ENCODE assay signal across 15 mouse cellular contexts in genomic region chr15:78078776-78079628, GRCm38 (mm10). TPM values are rescaled to one million over a fixed set of nuclear protein-coding genes. Genes with fewer than 3 reads are reported as not detected.
DNase-seq lines count a peak whose midpoint lies in the region; ATAC-seq and TF ChIP-seq lines count a peak whose summit lies in the region.
"Had no signal": no experiment of that assay in that cellular context is flagged by ENCODE, and none has a peak within 500 bp of the region (broad histone marks: within the 10 kb centered on the region; RNA-seq: fewer than 3 reads in every experiment).

No protein-coding gene starts in this region.

- H3K36me3 ChIP-seq in midbrain, embryonic 12.5 days, result no peaks in the 10 kb centered on the region
- no peaks in the 10 kb centered on the region for H3K36me3 ChIP-seq in midbrain, embryonic 15.5 days (replicated peaks)
- no peaks in the 10 kb centered on the region for H3K36me3 ChIP-seq in heart, embryonic 11.5 days (ENCODE audit: control insufficient read depth, insufficient read depth, low read length)
- H3K36me3 ChIP-seq: heart, embryonic 10.5 days; neural tube, embryonic 13.5 days had no signal

- no peak for ATAC-seq in midbrain, embryonic 12.5 days (ENCODE audit: low FRiP score, low read depth)
- no peak; the same call in 1 of the 2 replicates for ATAC-seq in midbrain, embryonic 15.5 days (replicated peaks)
- ATAC-seq in heart, embryonic 11.5 days (replicated peaks; ENCODE audit: insufficient number of reproducible peaks, low FRiP score, low TSS enrichment), result no peak
- ATAC-seq: intestine, postnatal 0 days had no signal

- 76% methylated on average over 15 of the region's 15 CpGs for WGBS in midbrain, embryonic 12.5 days
- 70% methylated on average over 15 of the region's 15 CpGs for WGBS in midbrain, embryonic 15.5 days
- WGBS in heart, embryonic 11.5 days (ENCODE audit: insufficient replicate concordance), result 70% methylated on average over 15 of the region's 15 CpGs

- no peaks in the 10 kb centered on the region for H3K9me3 ChIP-seq in midbrain, embryonic 12.5 days
- H3K9me3 ChIP-seq in midbrain, embryonic 15.5 days, result no peaks in the 10 kb centered on the region
- no peaks in the 10 kb centered on the region for H3K9me3 ChIP-seq in heart, embryonic 11.5 days (replicated peaks; ENCODE audit: control insufficient read depth, low read length)
- H3K9me3 ChIP-seq: heart, embryonic 10.5 days; neural tube, embryonic 13.5 days had no signal

- TF ChIP-seq CTCF in left cerebral cortex, adult 2 months (IDR thresholded peaks at IDR 0.05), result no peak

- H3K4me3 ChIP-seq in midbrain, embryonic 12.5 days, result no peak overlapping the region
- no peak overlapping the region for H3K4me3 ChIP-seq in midbrain, embryonic 15.5 days
- H3K4me3 ChIP-seq in left cerebral cortex, adult 2 months, result no peak overlapping the region
- no peak overlapping the region for H3K4me3 ChIP-seq in heart, embryonic 11.5 days (ENCODE audit: low read depth, low read length)
- H3K4me3 ChIP-seq: heart, embryonic 10.5 days; neural tube, embryonic 13.5 days had no signal

- DNase-seq in adrenal gland, adult (ENCODE audit: inconsistent age in 2 of 2, low spot score in 1 of 2), result peak; percentile 29 to 77
- DNase-seq in cerebellum, adult 11 months, result peak; percentile 57
- DNase-seq in left cerebral cortex, adult 2 months (ENCODE audit: extremely low spot score in 1 of 2, low spot score in 2 of 2), result peak in 1 of 2 experiments; percentile 36
- no peak for DNase-seq in urinary bladder, postnatal 36 days (ENCODE audit: low spot score in 2 of 2)
- no peak for DNase-seq in layer of hippocampus, postnatal 36 days
- DNase-seq: liver; thymus, postnatal 25 days had no signal

- no peaks in the 10 kb centered on the region; the same call in 1 of the 2 replicates for H3K27me3 ChIP-seq in midbrain, embryonic 12.5 days
- no peaks in the 10 kb centered on the region for H3K27me3 ChIP-seq in midbrain, embryonic 15.5 days (replicated peaks)
- H3K27me3 ChIP-seq in heart, embryonic 11.5 days (ENCODE audit: control insufficient read depth, insufficient read depth, low read length), result no peaks in the 10 kb centered on the region; the same call in 1 of the 2 replicates
- H3K27me3 ChIP-seq: neural tube, embryonic 13.5 days had no signal

- intact Hi-C loops in left cerebral cortex, adult 2 months (cut with DNase I), result no loop called here

- 0 out of 2 replicates have a peak overlapping the region, but pooled peaks have one; percentile 21 for H3K9ac ChIP-seq in midbrain, embryonic 12.5 days (replicated peaks)
- no peak overlapping the region for H3K9ac ChIP-seq in midbrain, embryonic 15.5 days
- H3K9ac ChIP-seq in heart, embryonic 11.5 days (ENCODE audit: low read depth, low read length), result no peak overlapping the region
- H3K9ac ChIP-seq: neural tube, embryonic 13.5 days had no signal

- peaks cover 13% of the 10 kb centered on the region for H3K4me1 ChIP-seq in midbrain, embryonic 12.5 days
- peaks cover 30% of the 10 kb centered on the region for H3K4me1 ChIP-seq in midbrain, embryonic 15.5 days
- no peaks in the 10 kb centered on the region for H3K4me1 ChIP-seq in heart, embryonic 11.5 days (ENCODE audit: control insufficient read depth, insufficient read depth, low read length)
- H3K4me1 ChIP-seq: heart, embryonic 10.5 days had no signal

- H3K4me2 ChIP-seq in midbrain, embryonic 12.5 days (replicated peaks), result no peak overlapping the region
- H3K4me2 ChIP-seq in midbrain, embryonic 15.5 days, result no peak overlapping the region
- H3K4me2 ChIP-seq in heart, embryonic 11.5 days, result no peak overlapping the region
- H3K4me2 ChIP-seq: neural tube, embryonic 13.5 days had no signal

- H3K27ac ChIP-seq in midbrain, embryonic 12.5 days (replicated peaks), result no peak overlapping the region
- H3K27ac ChIP-seq in midbrain, embryonic 15.5 days, result no peak overlapping the region
- H3K27ac ChIP-seq in left cerebral cortex, adult 2 months, result 0 out of 2 replicates have a peak overlapping the region, but pooled peaks have one; percentile 32
- H3K27ac ChIP-seq in heart, embryonic 11.5 days (ENCODE audit: low read depth, low read length), result no peak overlapping the region
- H3K27ac ChIP-seq: heart, embryonic 10.5 days; macrophage; neural tube, embryonic 13.5 days had no signal

RNA-seq across cellular contexts. Expression of gene Cacng2, which starts 40.8 kb away (rescaled TPM):
- 3.1 and 3.4 TPM in 2 replicates for polyA plus RNA-seq in midbrain, embryonic 12.5 days (2016; fragmentation: Nextera tagmentation; extraction: Ambion mirVana)
- polyA plus RNA-seq in midbrain, embryonic 15.5 days (2015; fragmentation: Nextera tagmentation; extraction: Ambion mirVana), result 14.4 and 15.3 TPM in 2 replicates
- total RNA-seq in left cerebral cortex, adult 2 months (2021), result 10 to 100 TPM; 57.5 to 60.8 TPM
- polyA plus RNA-seq in heart, embryonic 11.5 days (2014; fragmentation: Nextera tagmentation; extraction: Ambion mirVana), result 0.06 and 0.10 TPM in 2 replicates
- 10 to 100 TPM; 36.1 to 37.5 TPM for total RNA-seq in layer of hippocampus, postnatal 36 days (2021)
- polyA plus RNA-seq: heart, embryonic 10.5 days; macrophage; spleen, adult 2 months had no signal

Comparison
In these comparisons a context has a peak if more than half of its experiments do, and no peak if none do; other contexts are left out.
1. DNase-seq: peak in adrenal gland, adult (2 of 2) and cerebellum, adult 11 months (single experiment); none in urinary bladder, postnatal 36 days (0 of 2) and layer of hippocampus, postnatal 36 days (0 of 2).